Comparison of ENCODE assay signal across 15 mouse cellular contexts in the genomic region with DNA sequence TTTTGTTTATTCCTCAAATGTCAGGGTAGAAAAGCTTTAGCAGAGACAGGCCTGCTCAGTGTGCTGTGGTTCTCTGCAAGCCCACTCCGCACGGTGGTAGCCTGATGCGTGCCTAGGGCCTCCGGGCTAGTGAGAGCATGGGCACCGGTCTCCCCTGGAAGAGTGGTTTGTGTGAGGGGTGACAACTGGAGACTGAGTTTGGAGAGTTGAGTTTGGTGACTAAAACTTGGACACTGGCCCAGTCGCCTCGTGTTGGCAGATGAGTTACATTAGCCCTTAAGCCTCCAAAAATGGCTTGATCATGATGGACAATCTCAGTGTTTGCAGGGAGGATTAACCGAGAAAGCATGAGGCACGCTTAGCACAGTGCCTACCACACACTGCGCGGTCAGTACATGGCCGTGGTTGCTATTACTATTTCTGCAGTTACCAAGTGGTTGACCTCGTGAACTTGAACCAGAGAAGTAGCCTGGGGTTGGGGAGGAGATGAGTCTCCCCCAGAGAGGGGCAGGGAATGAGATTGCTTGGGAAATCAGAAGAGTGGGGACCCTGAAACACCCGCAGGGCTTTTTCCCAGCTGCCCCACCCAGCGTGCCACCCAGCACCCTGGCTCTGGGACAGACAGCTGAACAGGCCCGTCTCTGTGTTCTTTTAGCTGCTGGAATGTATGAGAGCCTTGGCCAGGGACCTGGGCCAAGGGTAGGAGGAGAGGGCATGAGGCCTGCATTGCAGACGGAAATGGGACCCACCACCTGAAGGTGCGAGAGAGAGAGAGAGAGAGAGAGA. TPM values are rescaled to one million over a fixed set of nuclear protein-coding genes. Genes with fewer than 3 reads are reported as not detected.
A peak's percentile ranks its signal among the peaks of the same experiment; 100 is the strongest.
DNase-seq lines count a peak whose midpoint lies in the region; ATAC-seq and TF ChIP-seq lines count a peak whose summit lies in the region.
"Had no signal": no experiment of that assay in that cellular context is flagged by ENCODE, and none has a peak within 500 bp of the region (broad histone marks: within the 10 kb centered on the region; RNA-seq: fewer than 3 reads in every experiment).

No protein-coding gene starts in this region.

- no peak for DNase-seq in heart, postnatal 36 days
- no peak for DNase-seq in midbrain, embryonic 10.5 days (ENCODE audit: low spot score)
- no peak for DNase-seq in stomach, postnatal 0 days (ENCODE audit: low spot score)
- DNase-seq in T-cell, adult 2 months (ENCODE audit: low spot score), result no peak
- no peak for DNase-seq in urinary bladder, adult 2 months (ENCODE audit: low spot score)
- DNase-seq: adrenal gland, postnatal 10 days; kidney, adult 2 months; spleen, adult 18-20 months; thymus, adult 18-20 months had no signal

- no peak overlapping the region for H3K9ac ChIP-seq in heart, embryonic 13.5 days
- H3K9ac ChIP-seq in midbrain, embryonic 16.5 days (ENCODE audit: low read depth, low read length), result no peak overlapping the region
- no peak overlapping the region for H3K9ac ChIP-seq in lung, embryonic 16.5 days (ENCODE audit: low read length)
- no peak overlapping the region for H3K9ac ChIP-seq in stomach, postnatal 0 days (ENCODE audit: low read length)
- H3K9ac ChIP-seq: liver, embryonic 12.5 days had no signal

- H3K4me3 ChIP-seq in heart, embryonic 13.5 days, result no peak overlapping the region
- H3K4me3 ChIP-seq in midbrain, embryonic 16.5 days (ENCODE audit: low read depth, low read length), result no peak overlapping the region
- H3K4me3 ChIP-seq in midbrain, embryonic 10.5 days, result no peak overlapping the region
- H3K4me3 ChIP-seq in lung, embryonic 16.5 days (ENCODE audit: low read length), result no peak overlapping the region
- H3K4me3 ChIP-seq in stomach, postnatal 0 days (ENCODE audit: low read depth, low read length), result no peak overlapping the region
- H3K4me3 ChIP-seq: layer of hippocampus, adult 2 months; liver, embryonic 12.5 days; megakaryocyte, embryonic 14.5 days had no signal

- H3K9me3 ChIP-seq in heart, embryonic 13.5 days, result no peaks in the 10 kb centered on the region
- no peaks in the 10 kb centered on the region for H3K9me3 ChIP-seq in midbrain, embryonic 16.5 days (replicated peaks; ENCODE audit: control insufficient read depth, low read length, poor library complexity, severe bottlenecking)
- H3K9me3 ChIP-seq in midbrain, embryonic 10.5 days (replicated peaks), result no peaks in the 10 kb centered on the region
- no peaks in the 10 kb centered on the region for H3K9me3 ChIP-seq in lung, embryonic 16.5 days (ENCODE audit: control insufficient read depth, low read length)
- no peaks in the 10 kb centered on the region for H3K9me3 ChIP-seq in stomach, postnatal 0 days (ENCODE audit: control insufficient read depth, low read length)
- H3K9me3 ChIP-seq: liver, embryonic 12.5 days; megakaryocyte, embryonic 14.5 days had no signal

- intact Hi-C loops in heart, postnatal 36 days (cut with DNase I), result loop anchor here (2.0 kb wide), 1 partner anchor 18 kb away; no protein-coding TSS in a partner anchor

- no peak for ATAC-seq in heart, embryonic 13.5 days (ENCODE audit: extremely low read depth, insufficient number of reproducible peaks, low FRiP score, low TSS enrichment)
- ATAC-seq in midbrain, embryonic 16.5 days, result peak; percentile 18; the same call in 1 of the 2 replicates
- ATAC-seq in lung, embryonic 16.5 days (ENCODE audit: low read depth), result peak; percentile 88
- ATAC-seq in stomach, postnatal 0 days (ENCODE audit: low FRiP score, low TSS enrichment), result peak; percentile 36; the same call in 1 of the 2 replicates
- ATAC-seq: liver, embryonic 12.5 days had no signal

- no peak for TF ChIP-seq CTCF in stomach, postnatal 0 days (IDR thresholded peaks at IDR 0.05; ENCODE audit: low read depth)

- H3K27ac ChIP-seq in heart, embryonic 13.5 days (replicated peaks), result peak overlapping the region; percentile 76
- H3K27ac ChIP-seq in midbrain, embryonic 16.5 days (ENCODE audit: low read length), result no peak overlapping the region
- no peak overlapping the region for H3K27ac ChIP-seq in midbrain, embryonic 10.5 days (replicated peaks)
- H3K27ac ChIP-seq in lung, embryonic 16.5 days (ENCODE audit: low read length), result peak overlapping the region; percentile 90
- peak overlapping the region; percentile 49; the same call in 1 of the 2 replicates for H3K27ac ChIP-seq in stomach, postnatal 0 days (replicated peaks)
- H3K27ac ChIP-seq: layer of hippocampus, adult 2 months; liver, embryonic 12.5 days had no signal

- TF ChIP-seq EP300 in stomach, postnatal 0 days (optimal IDR thresholded peaks at IDR 0.05), result no peak

- H3K27me3 ChIP-seq in heart, embryonic 13.5 days (replicated peaks), result no peaks in the 10 kb centered on the region
- no peaks in the 10 kb centered on the region for H3K27me3 ChIP-seq in midbrain, embryonic 16.5 days (ENCODE audit: control insufficient read depth, insufficient read depth, low read depth, low read length)
- no peaks in the 10 kb centered on the region for H3K27me3 ChIP-seq in midbrain, embryonic 10.5 days (ENCODE audit: low read depth, poor library complexity, severe bottlenecking)
- H3K27me3 ChIP-seq in lung, embryonic 16.5 days (ENCODE audit: control insufficient read depth, insufficient read depth, low read depth, low read length), result no peaks in the 10 kb centered on the region
- no peaks in the 10 kb centered on the region for H3K27me3 ChIP-seq in stomach, postnatal 0 days (ENCODE audit: control insufficient read depth, insufficient read depth, low read length)
- H3K27me3 ChIP-seq: liver, embryonic 12.5 days had no signal

- H3K36me3 ChIP-seq in heart, embryonic 13.5 days, result peaks cover 23% of the 10 kb centered on the region
- peaks cover 15% of the 10 kb centered on the region for H3K36me3 ChIP-seq in midbrain, embryonic 16.5 days (ENCODE audit: control insufficient read depth, insufficient read depth, low read length)
- H3K36me3 ChIP-seq in midbrain, embryonic 10.5 days, result peaks cover 82% of the 10 kb centered on the region
- H3K36me3 ChIP-seq in lung, embryonic 16.5 days (ENCODE audit: control insufficient read depth, insufficient read depth, low read length), result peaks cover under 1% of the 10 kb centered on the region; the same call in 1 of the 2 replicates
- H3K36me3 ChIP-seq in stomach, postnatal 0 days (ENCODE audit: control insufficient read depth, insufficient read depth, low read length), result no peaks in the 10 kb centered on the region
- H3K36me3 ChIP-seq: liver, embryonic 12.5 days had no signal

- peaks cover 52% of the 10 kb centered on the region for H3K4me1 ChIP-seq in heart, embryonic 13.5 days
- H3K4me1 ChIP-seq in midbrain, embryonic 16.5 days (ENCODE audit: control insufficient read depth, insufficient read depth, low read length), result no peaks in the 10 kb centered on the region
- H3K4me1 ChIP-seq in midbrain, embryonic 10.5 days, result no peaks in the 10 kb centered on the region
- H3K4me1 ChIP-seq in lung, embryonic 16.5 days (replicated peaks; ENCODE audit: control insufficient read depth, insufficient read depth, low read length), result peaks cover 31% of the 10 kb centered on the region
- no peaks in the 10 kb centered on the region for H3K4me1 ChIP-seq in stomach, postnatal 0 days (replicated peaks; ENCODE audit: control insufficient read depth, insufficient read depth)
- H3K4me1 ChIP-seq: liver, embryonic 12.5 days; megakaryocyte, embryonic 14.5 days had no signal

- H3K4me2 ChIP-seq in heart, embryonic 13.5 days, result no peak overlapping the region
- no peak overlapping the region for H3K4me2 ChIP-seq in midbrain, embryonic 16.5 days (ENCODE audit: low read length)
- H3K4me2 ChIP-seq in lung, embryonic 16.5 days (ENCODE audit: low read depth, low read length), result no peak overlapping the region
- 0 out of 2 replicates have a peak overlapping the region, but pooled peaks have one; percentile 11 for H3K4me2 ChIP-seq in stomach, postnatal 0 days (replicated peaks; ENCODE audit: low read depth)
- H3K4me2 ChIP-seq: liver, embryonic 12.5 days had no signal

- WGBS in heart, embryonic 13.5 days, result 43% methylated on average over 18 of the region's 18 CpGs
- 86% methylated on average over 18 of the region's 18 CpGs for WGBS in midbrain, embryonic 16.5 days
- 90% methylated on average over 18 of the region's 18 CpGs for WGBS in midbrain, embryonic 10.5 days
- WGBS in lung, embryonic 16.5 days, result 50% methylated on average over 18 of the region's 18 CpGs
- WGBS in stomach, postnatal 0 days, result 48% methylated on average over 18 of the region's 18 CpGs

RNA-seq across cellular contexts. Expression of gene Adamts7, which starts 20.0 kb away (rescaled TPM):
- 6.8 and 7.9 TPM in 2 replicates for polyA plus RNA-seq in heart, embryonic 13.5 days (2015; fragmentation: Nextera tagmentation; extraction: Ambion mirVana)
- total RNA-seq in heart, postnatal 36 days (2021), result 10 to 100 TPM; 14.4 to 17.7 TPM
- polyA plus RNA-seq in midbrain, embryonic 16.5 days (2015; fragmentation: Nextera tagmentation; extraction: Ambion mirVana), result 7.0 and 8.8 TPM in 2 replicates
- 16.7 and 21.0 TPM in 2 replicates for polyA plus RNA-seq in midbrain, embryonic 10.5 days (2016; fragmentation: Nextera tagmentation; extraction: Ambion mirVana)
- 17.5 and 18.7 TPM in 2 replicates for polyA plus RNA-seq in lung, embryonic 16.5 days (2015; fragmentation: Nextera tagmentation; extraction: Ambion mirVana)
- 2.7 and 3.2 TPM in 2 replicates for polyA plus RNA-seq in stomach, postnatal 0 days (2015; fragmentation: Nextera tagmentation; extraction: Ambion mirVana)
- 5.9 and 6.4 TPM in 2 replicates for polyA plus RNA-seq in urinary bladder, adult 2 months (2012; rRNA removed)

Comparison
In these comparisons a context has a peak if more than half of its experiments do, and no peak if none do; other contexts are left out.
1. H3K27ac ChIP-seq: peak in heart, embryonic 13.5 days (single experiment), lung, embryonic 16.5 days (single experiment) and stomach, postnatal 0 days (single experiment); none in midbrain, embryonic 16.5 days (single experiment) and midbrain, embryonic 10.5 days (single experiment).